Mouse (Mus musculus) stomach, adult 2 months (tissue): ENCODE data around the gene Irak1. TPM values are rescaled to one million over a fixed set of nuclear protein-coding genes. Genes with fewer than 3 reads are reported as not detected.

Source experiments
- polyA plus RNA-seq: library from polyadenylated mRNA; depleted of rRNA; stranded (reverse); fragments of >200 nt; gene quantifications from 2 replicates; pipeline ENCODE4 v1.2.3, GENCODE M21; 2012; rRNA removed

Irak1 gene
- 84.8 and 95.6 TPM in 2 replicates for polyA plus RNA-seq

GRCm38 (mm10) chrX:74023188-74024049, at the start of gene Irak1:
Irak1 (minus strand) TSS chrX:74023918.

GRCm38 (mm10) chrX:73966248-73967176, 57.2 kb downstream of the Irak1 start, which contains the start of gene Hcfc1:
Hcfc1 (minus strand) TSS chrX:73966357.

Other genes with a start within 250 kb of the Irak1 start
- gene Srpk3, start 249.5 kb downstream of the Irak1 start, polyA plus RNA-seq, result 4.5 and 7.2 TPM in 2 replicates
- gene Idh3g, start 237.0 kb downstream of the Irak1 start, polyA plus RNA-seq, result 58.7 and 79.3 TPM in 2 replicates
- 200 and 291 TPM in 2 replicates for gene Ssr4, start 236.9 kb downstream of the Irak1 start, polyA plus RNA-seq
- 1.1 and 1.2 TPM in 2 replicates for gene Pdzd4, start 198.9 kb downstream of the Irak1 start, polyA plus RNA-seq
- gene Avpr2, start 131.8 kb downstream of the Irak1 start, polyA plus RNA-seq, result not detected in 2 replicates
- 3.9 and 7.1 TPM in 2 replicates for gene L1cam, start 127.8 kb downstream of the Irak1 start, polyA plus RNA-seq
- gene Arhgap4, start 102.0 kb downstream of the Irak1 start, polyA plus RNA-seq, result 5.4 and 6.4 TPM in 2 replicates
- gene Naa10, start 102.0 kb downstream of the Irak1 start, polyA plus RNA-seq, result 23.5 and 31.0 TPM in 2 replicates
- 1.8 and 2.2 TPM in 2 replicates for gene Renbp, start 93.1 kb downstream of the Irak1 start, polyA plus RNA-seq
- gene Hcfc1, start 57.6 kb downstream of the Irak1 start, polyA plus RNA-seq, result 33.9 and 36.4 TPM in 2 replicates
- not detected in 2 replicates for gene Opn1mw, start 103.5 kb upstream of the Irak1 start, polyA plus RNA-seq
- 1.00 and 1.5 TPM in 2 replicates for gene Mecp2, start 111.4 kb upstream of the Irak1 start, polyA plus RNA-seq
- not detected in 2 replicates for gene Tex28, start 143.9 kb upstream of the Irak1 start, polyA plus RNA-seq
- 0.03 TPM in 1 of 2 replicates, not detected in the other for gene Tktl1, start 153.3 kb upstream of the Irak1 start, polyA plus RNA-seq
- gene Flna, start 225.9 kb upstream of the Irak1 start, polyA plus RNA-seq, result 724 and 737 TPM in 2 replicates
- 38.6 and 54.4 TPM in 2 replicates for gene Emd, start 230.8 kb upstream of the Irak1 start, polyA plus RNA-seq
- 552 and 637 TPM in 2 replicates for gene Rpl10, start 246.9 kb upstream of the Irak1 start, polyA plus RNA-seq